Mouse (Mus musculus) intestine, embryonic 14.5 days (tissue): Measurements from ENCODE around the gene Znrf2. TPM values are rescaled to one million over a fixed set of nuclear protein-coding genes. Genes with fewer than 3 reads are reported as not detected.

ENCODE experiments used
- ATAC-seq: fragments of 200-750 bp; cut with Nextera tagmentation; replicated peaks from 2 replicates; pipeline ENCODE4 v1.8.0; 2017; ENCODE audit warnings: low read depth, moderate number of reproducible peaks, moderate TSS enrichment, moderate library complexity; ENCODE audit not compliant: low FRiP score, low TSS enrichment
- DNase-seq: peaks from one replicate; pipeline ENCODE4 v3.0.0-alpha.2; 2018; ENCODE audit warnings: low spot score
- H3K27ac ChIP-seq: fragments of 300-500 bp; sonication (generic); 2 replicates; pipeline ENCODE4 v1.5.1; 2014; ENCODE audit warnings: low read depth, mild to moderate bottlenecking, control low read depth
- H3K27me3 ChIP-seq: fragments of 300-500 bp; sonication (generic); replicated peaks from 2 replicates; pipeline ENCODE4 v1.6.1; 2014; ENCODE audit warnings: low read length, control low read depth; ENCODE audit not compliant: control insufficient read depth, insufficient read depth
- H3K36me3 ChIP-seq: fragments of 300-500 bp; sonication (generic); 2 replicates; pipeline ENCODE4 v1.6.1; 2014; ENCODE audit warnings: low read length, control low read depth; ENCODE audit not compliant: control insufficient read depth, insufficient read depth
- H3K4me1 ChIP-seq: fragments of 300-500 bp; sonication (generic); replicated peaks from 2 replicates; pipeline ENCODE4 v1.6.1; 2014; ENCODE audit warnings: low read length, control low read depth, mixed read lengths; ENCODE audit not compliant: control insufficient read depth, insufficient read depth
- H3K4me2 ChIP-seq: fragments of 300-500 bp; sonication (generic); 2 replicates; pipeline ENCODE4 v1.6.1; 2014; ENCODE audit warnings: low read length
- H3K4me3 ChIP-seq: fragments of 300-500 bp; sonication (generic); 2 replicates; pipeline ENCODE4 v1.5.1; 2014; ENCODE audit warnings: low read depth, low read length, control low read depth, mixed read lengths
- H3K9ac ChIP-seq: fragments of 300-500 bp; sonication (generic); 2 replicates; pipeline ENCODE4 v1.6.1; 2014; ENCODE audit warnings: mild to moderate bottlenecking, low read length
- H3K9me3 ChIP-seq: fragments of 300-500 bp; sonication (generic); 2 replicates; pipeline ENCODE4 v1.6.1; 2016; ENCODE audit warnings: low read length, control low read depth; ENCODE audit not compliant: control insufficient read depth
- WGBS: fragments of 180-500 bp; shearing (Covaris S2); extraction: QIAGEN DNeasy Blood & Tissue Kit; methylation state at CpG from one replicate; pipeline ENCODE4 v1.1.7; 2014; 5-methylcytosine and 5-hydroxymethylcytosine counted together
- polyA plus RNA-seq: library from polyadenylated mRNA; unstranded; fragments of >200 nt; fragmentation: Nextera tagmentation; extraction: Ambion mirVana; gene quantifications from 2 replicates; pipeline ENCODE4 v1.2.1, GENCODE M21; 2014

Znrf2 gene
- polyA plus RNA-seq, 1 experiment from 2014 or later: 6.3 TPM

- WGBS: 73% methylated on average over 5 of the region's 5 CpGs
- Histone ChIP-seq H3K27me3 (no peaks in the 10 kb centered on the region), H3K4me3 (no peak overlapping the region), H3K4me2 (no peak overlapping the region), H3K27ac (no peak overlapping the region), H3K4me1 (no peaks in the 10 kb centered on the region), H3K36me3 (no peaks in the 10 kb centered on the region), H3K9me3 (no peaks in the 10 kb centered on the region), H3K9ac (no peak overlapping the region)
- ATAC-seq (no peak), DNase-seq (no peak)
These were observed 36.0 kb upstream of the Znrf2 start for GRCm38 (mm10) chr6:54780569-54781304.

GRCm38 (mm10) chr6:54781881-54782280, 34.8 kb upstream of the Znrf2 start:
- no peak overlapping the region for H3K27ac ChIP-seq
- ATAC-seq (no peak), DNase-seq (no peak)
- no peaks in the 10 kb centered on the region for H3K36me3 ChIP-seq
- no peaks in the 10 kb centered on the region for H3K9me3 ChIP-seq
- WGBS: 69% methylated on average over 6 of the region's 6 CpGs
- no peaks in the 10 kb centered on the region for H3K4me1 ChIP-seq
- no peaks in the 10 kb centered on the region for H3K27me3 ChIP-seq
- H3K4me2 ChIP-seq: no peak overlapping the region
- H3K9ac ChIP-seq: no peak overlapping the region
- no peak overlapping the region for H3K4me3 ChIP-seq

GRCm38 (mm10) chr6:54785098-54785730, 31.5 kb upstream of the Znrf2 start:
- Histone ChIP-seq H3K27me3 (no peaks in the 10 kb centered on the region), H3K4me2 (no peak overlapping the region), H3K36me3 (no peaks in the 10 kb centered on the region), H3K4me3 (no peak overlapping the region), H3K27ac (no peak overlapping the region), H3K9me3 (no peaks in the 10 kb centered on the region), H3K4me1 (0 out of 2 replicates have a peak, but pooled peaks cover 3% of the 10 kb centered on the region), H3K9ac (no peak overlapping the region)
- WGBS: 56% methylated on average over 5 of the region's 5 CpGs
- ATAC-seq (no peak), DNase-seq (no peak)

GRCm38 (mm10) chr6:54786766-54787165, 29.9 kb upstream of the Znrf2 start:
- no peaks in the 10 kb centered on the region for H3K27me3 ChIP-seq
- H3K4me1 ChIP-seq: 0 out of 2 replicates have a peak, but pooled peaks cover 3% of the 10 kb centered on the region
- ATAC-seq (no peak), DNase-seq (no peak)
- H3K9ac ChIP-seq: no peak overlapping the region
- H3K9me3 ChIP-seq: no peaks in the 10 kb centered on the region
- 92% methylated on average over 5 of the region's 5 CpGs for WGBS
- no peak overlapping the region for H3K4me3 ChIP-seq
- no peak overlapping the region for H3K27ac ChIP-seq
- no peaks in the 10 kb centered on the region for H3K36me3 ChIP-seq
- no peak overlapping the region for H3K4me2 ChIP-seq

GRCm38 (mm10) chr6:54788493-54788892, 28.2 kb upstream of the Znrf2 start:
- H3K4me1 ChIP-seq: 0 out of 2 replicates have a peak, but pooled peaks cover 3% of the 10 kb centered on the region
- no peak overlapping the region for H3K9ac ChIP-seq
- no peak for ATAC-seq
- 59% methylated on average over 6 of the region's 6 CpGs for WGBS
- no peak overlapping the region for H3K4me3 ChIP-seq
- H3K27ac ChIP-seq: no peak overlapping the region
- no peaks in the 10 kb centered on the region for H3K36me3 ChIP-seq
- no peak overlapping the region for H3K4me2 ChIP-seq
- H3K9me3 ChIP-seq: no peaks in the 10 kb centered on the region
- no peak for DNase-seq
- H3K27me3 ChIP-seq: no peaks in the 10 kb centered on the region

- Histone ChIP-seq H3K27ac (no peak overlapping the region), H3K9ac (no peak overlapping the region), H3K9me3 (no peaks in the 10 kb centered on the region), H3K4me1 (0 out of 2 replicates have a peak, but pooled peaks cover 3% of the 10 kb centered on the region), H3K4me3 (no peak overlapping the region), H3K36me3 (no peaks in the 10 kb centered on the region), H3K4me2 (no peak overlapping the region), H3K27me3 (no peaks in the 10 kb centered on the region)
- WGBS: 66% methylated on average over 4 of the region's 4 CpGs
- ATAC-seq (0 out of 2 replicates have a peak, but pooled peaks have one; percentile 33), DNase-seq (no peak)
These were observed 27.6 kb upstream of the Znrf2 start for GRCm38 (mm10) chr6:54789139-54789538.

- WGBS: 71% methylated on average over 4 of the region's 4 CpGs
- DNase-seq (no peak), ATAC-seq (peak; percentile 44; the same call in 1 of the 2 replicates)
- Histone ChIP-seq H3K27ac (no peak overlapping the region), H3K9ac (no peak overlapping the region), H3K9me3 (no peaks in the 10 kb centered on the region), H3K27me3 (no peaks in the 10 kb centered on the region), H3K4me1 (0 out of 2 replicates have a peak, but pooled peaks cover 3% of the 10 kb centered on the region), H3K36me3 (no peaks in the 10 kb centered on the region), H3K4me3 (no peak overlapping the region), H3K4me2 (no peak overlapping the region)
These were observed 26.6 kb upstream of the Znrf2 start for GRCm38 (mm10) chr6:54790071-54790470.

- Histone ChIP-seq H3K4me2 (no peak overlapping the region), H3K9ac (no peak overlapping the region), H3K27me3 (no peaks in the 10 kb centered on the region), H3K4me1 (no peaks in the 10 kb centered on the region), H3K27ac (no peak overlapping the region), H3K4me3 (no peak overlapping the region), H3K36me3 (no peaks in the 10 kb centered on the region), H3K9me3 (peaks cover 3% of the 10 kb centered on the region; the same call in 1 of the 2 replicates)
- DNase-seq (no peak), ATAC-seq (no peak)
- WGBS: 87% methylated on average over 3 of the region's 3 CpGs
These were observed 22.9 kb upstream of the Znrf2 start for GRCm38 (mm10) chr6:54793853-54794252.
